Mouse (Mus musculus) skeletal muscle tissue, adult 2 months (tissue): ENCODE results near the gene Wbp4.

Source experiments
- DNase-seq: peaks from one replicate; pipeline ENCODE4 v3.0.0-alpha.2; 2012; ENCODE audit warnings: low read depth, low spot score

Gene Wbp4

GRCm38 (mm10) chr14:79507846-79508245 is 26.5 kb upstream of the Wbp4 start:
- no peak for DNase-seq

GRCm38 (mm10) chr14:79506207-79506606 is 24.9 kb upstream of the Wbp4 start:
- no peak for DNase-seq

GRCm38 (mm10) chr14:79504246-79505006 is 23.1 kb upstream of the Wbp4 start:
- no peak for DNase-seq

- no peak for DNase-seq
These were observed 22.2 kb upstream of the Wbp4 start for GRCm38 (mm10) chr14:79503371-79504075.

GRCm38 (mm10) chr14:79500756-79501155 is 19.4 kb upstream of the Wbp4 start:
- DNase-seq: no peak

- no peak for DNase-seq
These were observed 18.0 kb upstream of the Wbp4 start for GRCm38 (mm10) chr14:79499326-79499725.

- no peak for DNase-seq
These were observed 13.0 kb upstream of the Wbp4 start for GRCm38 (mm10) chr14:79494349-79494748.

- DNase-seq: no peak
These were observed 8.9 kb upstream of the Wbp4 start for GRCm38 (mm10) chr14:79490246-79490645.

GRCm38 (mm10) chr14:79489150-79489549 is 7.8 kb upstream of the Wbp4 start:
- DNase-seq: no peak

- DNase-seq: peak; percentile 60
These were observed 7.2 kb upstream of the Wbp4 start for GRCm38 (mm10) chr14:79488531-79488930.

- peak; percentile 39 for DNase-seq
These were observed 5.8 kb upstream of the Wbp4 start for GRCm38 (mm10) chr14:79486993-79487731.

GRCm38 (mm10) chr14:79486617-79486992 is 5.3 kb upstream of the Wbp4 start:
- no peak for DNase-seq

GRCm38 (mm10) chr14:79483611-79484120 is 2.3 kb upstream of the Wbp4 start:
- no peak for DNase-seq

GRCm38 (mm10) chr14:79482747-79483355 is 1.5 kb upstream of the Wbp4 start:
- no peak for DNase-seq

GRCm38 (mm10) chr14:79482251-79482661 is 936 bp upstream of the Wbp4 start:
- DNase-seq: peak; percentile 58

- peak; percentile 91 for DNase-seq
These were observed 539 bp downstream of the Wbp4 start, which contains the start of gene Elf1 for GRCm38 (mm10) chr14:79480624-79481338. Gene Elf1, plus strand, starts transcription at chr14:79481194.

GRCm38 (mm10) chr14:79473384-79473783 is 7.9 kb downstream of the Wbp4 start:
- DNase-seq: no peak

- DNase-seq: no peak
These were observed 13.7 kb downstream of the Wbp4 start for GRCm38 (mm10) chr14:79467621-79468020.

GRCm38 (mm10) chr14:79465623-79466022 is 15.7 kb downstream of the Wbp4 start:
- DNase-seq: no peak

- DNase-seq: no peak
These were observed 20.3 kb downstream of the Wbp4 start for GRCm38 (mm10) chr14:79460988-79461387.

- DNase-seq: no peak
These were observed 20.9 kb downstream of the Wbp4 start for GRCm38 (mm10) chr14:79460401-79460800.
